Comparison of ENCODE assay signal across 8 mouse cellular contexts in the genomic region with DNA sequence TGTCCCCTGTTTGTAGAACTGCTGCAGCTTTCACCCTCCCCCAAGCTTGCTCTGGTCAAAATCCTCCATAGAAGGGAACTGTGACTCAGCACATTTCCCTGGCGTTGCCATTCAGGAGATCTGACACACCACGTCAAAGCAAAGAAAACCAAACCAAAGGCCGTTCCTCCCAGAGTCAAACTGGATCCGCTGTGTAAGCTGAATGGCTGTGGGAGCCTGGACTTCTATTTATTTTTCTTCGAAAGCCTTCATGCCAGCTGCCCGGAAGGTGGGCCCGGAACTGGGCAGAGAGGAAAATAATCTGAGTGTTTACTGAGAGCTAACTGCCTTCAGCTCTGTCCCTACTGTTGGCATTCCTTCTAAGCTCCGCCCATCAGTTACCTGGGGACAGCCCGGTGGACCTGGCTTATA. TPM values are rescaled to one million over a fixed set of nuclear protein-coding genes. Genes with fewer than 3 reads are reported as not detected.
DNase-seq lines count a peak whose midpoint lies in the region; ATAC-seq and TF ChIP-seq lines count a peak whose summit lies in the region.

No protein-coding gene starts in this region.

- TF ChIP-seq CTCF in small intestine, adult 2 months (IDR thresholded peaks at IDR 0.05; ENCODE audit: extremely low read depth, insufficient read length, insufficient replicate concordance, low read depth, low read length): no peak

- H3K4me2 ChIP-seq in heart, embryonic 11.5 days: no peak overlapping the region; the same call in 1 of the 2 replicates
- peak overlapping the region; percentile 49 for H3K4me2 ChIP-seq in liver, embryonic 11.5 days

- no peak overlapping the region for H3K27ac ChIP-seq in heart, embryonic 11.5 days (ENCODE audit: low read depth, low read length)
- H3K27ac ChIP-seq in hindbrain, embryonic 10.5 days: no peak overlapping the region
- no peak overlapping the region for H3K27ac ChIP-seq in liver, embryonic 11.5 days (ENCODE audit: low read depth, low read length)
- no peak overlapping the region for H3K27ac ChIP-seq in small intestine, adult 2 months (ENCODE audit: insufficient read depth, low read depth, low read length)

- no peaks in the 10 kb centered on the region for H3K9me3 ChIP-seq in heart, embryonic 11.5 days (replicated peaks; ENCODE audit: control insufficient read depth, low read length)
- H3K9me3 ChIP-seq in hindbrain, embryonic 10.5 days: no peaks in the 10 kb centered on the region
- no peaks in the 10 kb centered on the region for H3K9me3 ChIP-seq in liver, embryonic 11.5 days (ENCODE audit: control insufficient read depth, low read length)

- peaks cover 7% of the 10 kb centered on the region for H3K4me1 ChIP-seq in heart, embryonic 11.5 days (ENCODE audit: control insufficient read depth, insufficient read depth, low read length)
- peaks cover 16% of the 10 kb centered on the region for H3K4me1 ChIP-seq in hindbrain, embryonic 10.5 days (replicated peaks)
- peaks cover 7% of the 10 kb centered on the region for H3K4me1 ChIP-seq in liver, embryonic 11.5 days (replicated peaks; ENCODE audit: control insufficient read depth, insufficient read depth, low read length)
- peaks cover 4% of the 10 kb centered on the region; the same call in 1 of the 2 replicates for H3K4me1 ChIP-seq in small intestine, adult 2 months (ENCODE audit: control insufficient read depth, insufficient read depth, insufficient read length, low read length)

- no peak overlapping the region for H3K4me3 ChIP-seq in heart, embryonic 11.5 days (ENCODE audit: low read depth, low read length)
- no peak overlapping the region for H3K4me3 ChIP-seq in hindbrain, embryonic 10.5 days
- H3K4me3 ChIP-seq in liver, embryonic 11.5 days (ENCODE audit: low read depth, low read length): no peak overlapping the region
- 0 out of 2 replicates have a peak overlapping the region, but pooled peaks have one; percentile 17 for H3K4me3 ChIP-seq in small intestine, adult 2 months (ENCODE audit: low read depth, low read length)

- no peaks in the 10 kb centered on the region for H3K36me3 ChIP-seq in heart, embryonic 11.5 days (ENCODE audit: control insufficient read depth, insufficient read depth, low read length)
- H3K36me3 ChIP-seq in hindbrain, embryonic 10.5 days: no peaks in the 10 kb centered on the region
- H3K36me3 ChIP-seq in liver, embryonic 11.5 days (ENCODE audit: control insufficient read depth, insufficient read depth, low read length): no peaks in the 10 kb centered on the region
- H3K36me3 ChIP-seq in small intestine, adult 2 months (ENCODE audit: control insufficient read depth, insufficient read depth, low read length): no peaks in the 10 kb centered on the region

- intact Hi-C loops in left cerebral cortex, postnatal 10 days (cut with DNase I): no loop called here

- 27% methylated on average over 9 of the region's 9 CpGs for WGBS in heart, embryonic 11.5 days (ENCODE audit: insufficient replicate concordance)
- WGBS in hindbrain, embryonic 10.5 days: 36% methylated on average over 9 of the region's 9 CpGs
- 26% methylated on average over 9 of the region's 9 CpGs for WGBS in liver, embryonic 11.5 days
- WGBS in small intestine, adult 2 months: 7% methylated on average over 9 of the region's 9 CpGs

- no peak for ATAC-seq in heart, embryonic 11.5 days (replicated peaks; ENCODE audit: insufficient number of reproducible peaks, low FRiP score, low TSS enrichment)
- peak; percentile 64 for ATAC-seq in liver, embryonic 11.5 days (replicated peaks; ENCODE audit: low FRiP score)

- H3K9ac ChIP-seq in heart, embryonic 11.5 days (ENCODE audit: low read depth, low read length): no peak overlapping the region
- H3K9ac ChIP-seq in liver, embryonic 11.5 days (ENCODE audit: low read depth, low read length): no peak overlapping the region

- TF ChIP-seq POLR2A in small intestine, adult 2 months (IDR thresholded peaks at IDR 0.05; ENCODE audit: low read depth, low read length): no peak

- H3K27me3 ChIP-seq in heart, embryonic 11.5 days (ENCODE audit: control insufficient read depth, insufficient read depth, low read length): no peaks in the 10 kb centered on the region
- H3K27me3 ChIP-seq in hindbrain, embryonic 10.5 days (ENCODE audit: insufficient read depth, poor library complexity, severe bottlenecking): no peaks in the 10 kb centered on the region
- no peaks in the 10 kb centered on the region for H3K27me3 ChIP-seq in liver, embryonic 11.5 days (replicated peaks; ENCODE audit: control insufficient read depth, insufficient read depth, low read length)
- no peaks in the 10 kb centered on the region for H3K27me3 ChIP-seq in small intestine, adult 2 months (ENCODE audit: control insufficient read depth, insufficient read depth, low read length)

- peak; percentile 44 for DNase-seq in heart, adult 8-10 months (ENCODE audit: low spot score)
- DNase-seq in adrenal gland, postnatal 25 days: peak; percentile 36
- DNase-seq in hindbrain, embryonic 10.5 days (ENCODE audit: low spot score): peak; percentile 24
- peak; percentile 43 for DNase-seq in liver, embryonic 11.5 days (ENCODE audit: low spot score)
- DNase-seq in left cerebral cortex, postnatal 10 days (ENCODE audit: extremely low spot score in 1 of 2, low spot score in 2 of 2): no peak
- no peak for DNase-seq in cerebellum, adult 11-12 months

RNA-seq across cellular contexts. Expression of a gene that starts 42.9 kb away (rescaled TPM):
- 1 to 10 TPM; 2.3 to 4.3 (median 3.8) TPM for total RNA-seq in heart, adult 8-10 months (2022)
- 0.53 and 0.79 TPM in 2 replicates for polyA plus RNA-seq in heart, embryonic 11.5 days (2014; fragmentation: Nextera tagmentation; extraction: Ambion mirVana)
- 4.0 and 8.3 TPM in 2 replicates for total RNA-seq in adrenal gland, postnatal 25 days (2021)
- 0.40 and 0.58 TPM in 2 replicates for polyA plus RNA-seq in hindbrain, embryonic 10.5 days (2016; fragmentation: Nextera tagmentation; extraction: Ambion mirVana)
- polyA plus RNA-seq in liver, embryonic 11.5 days (2014; fragmentation: Nextera tagmentation; extraction: Ambion mirVana): 0.64 and 1.0 TPM in 2 replicates
- polyA plus RNA-seq in small intestine, adult 2 months (2012; rRNA removed): 0.35 and 6.0 TPM in 2 replicates
- 1 to 10 TPM; 4.4 to 5.0 TPM for total RNA-seq in left cerebral cortex, postnatal 10 days (2021)

Comparison
In these comparisons a context has a peak if more than half of its experiments do, and no peak if none do; other contexts are left out.
1. DNase-seq: peak in heart, adult 8-10 months (single experiment), adrenal gland, postnatal 25 days (single experiment), hindbrain, embryonic 10.5 days (single experiment) and liver, embryonic 11.5 days (single experiment); none in left cerebral cortex, postnatal 10 days (0 of 2) and cerebellum, adult 11-12 months (single experiment).